ENCODE assay signal across 13 mouse cellular contexts in the genomic region with DNA sequence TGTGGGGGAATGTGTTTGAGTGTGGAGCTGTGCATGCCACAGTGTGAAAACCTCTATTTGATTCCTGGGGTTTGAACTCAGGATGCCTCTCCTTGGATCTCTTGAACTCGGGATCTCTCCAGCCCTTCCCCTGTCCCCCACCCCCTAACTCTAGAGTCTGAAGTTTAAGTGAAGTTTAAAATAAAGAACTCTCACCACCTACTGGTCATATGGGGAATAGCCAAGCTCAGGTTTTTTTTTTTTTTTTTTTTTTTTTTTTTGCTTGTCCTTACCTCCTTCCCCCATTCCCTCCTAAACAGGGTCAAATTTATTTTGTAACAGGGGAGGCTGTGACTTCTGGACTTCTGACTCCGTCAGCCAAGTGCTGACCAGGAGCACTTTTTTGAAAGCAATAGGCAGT. TPM values are rescaled to one million over a fixed set of nuclear protein-coding genes. Genes with fewer than 3 reads are reported as not detected.
DNase-seq lines count a peak whose midpoint lies in the region; ATAC-seq and TF ChIP-seq lines count a peak whose summit lies in the region.
"Had no signal": no experiment of that assay in that cellular context is flagged by ENCODE, and none has a peak within 500 bp of the region (broad histone marks: within the 10 kb centered on the region; RNA-seq: fewer than 3 reads in every experiment).

No protein-coding gene starts in this region.

- H3K4me3 ChIP-seq in hindbrain, postnatal 0 days (ENCODE audit: low read length) = no peak overlapping the region
- H3K4me3 ChIP-seq in hindbrain, embryonic 12.5 days = no peak overlapping the region
- H3K4me3 ChIP-seq in ES-Bruce4 (ENCODE audit: low read depth, low read length) = no peak overlapping the region
- no peak overlapping the region for H3K4me3 ChIP-seq in embryonic facial prominence, embryonic 14.5 days (ENCODE audit: low read depth, low read length)
- H3K4me3 ChIP-seq: limb, embryonic 10.5 days; neural tube, embryonic 12.5 days had no signal

- no peaks in the 10 kb centered on the region for H3K4me1 ChIP-seq in hindbrain, postnatal 0 days (ENCODE audit: insufficient read depth, low read length)
- no peaks in the 10 kb centered on the region for H3K4me1 ChIP-seq in hindbrain, embryonic 12.5 days
- H3K4me1 ChIP-seq in ES-Bruce4 (ENCODE audit: control insufficient read depth, insufficient read depth, low read length) = no peaks in the 10 kb centered on the region
- H3K4me1 ChIP-seq in embryonic facial prominence, embryonic 14.5 days (ENCODE audit: control insufficient read depth, insufficient read depth, low read length) = no peaks in the 10 kb centered on the region
- H3K4me1 ChIP-seq: limb, embryonic 10.5 days; neural tube, embryonic 12.5 days had no signal

- no peak for TF ChIP-seq POLR2A in ES-Bruce4 (IDR thresholded peaks at IDR 0.05; ENCODE audit: insufficient read depth, low read length)

- TF ChIP-seq EP300 in ES-Bruce4 (IDR thresholded peaks at IDR 0.05; ENCODE audit: insufficient read depth, low read depth, low read length) = no peak

- no peaks in the 10 kb centered on the region for H3K36me3 ChIP-seq in hindbrain, postnatal 0 days (ENCODE audit: insufficient read depth, low read length)
- no peaks in the 10 kb centered on the region for H3K36me3 ChIP-seq in hindbrain, embryonic 12.5 days
- H3K36me3 ChIP-seq in ES-Bruce4 (ENCODE audit: control insufficient read depth, insufficient read depth, low read length, poor library complexity, severe bottlenecking) = no peaks in the 10 kb centered on the region
- no peaks in the 10 kb centered on the region for H3K36me3 ChIP-seq in embryonic facial prominence, embryonic 14.5 days (ENCODE audit: control insufficient read depth, insufficient read depth, low read length)
- H3K36me3 ChIP-seq: limb, embryonic 10.5 days; neural tube, embryonic 12.5 days had no signal

- no peak overlapping the region for H3K9ac ChIP-seq in hindbrain, postnatal 0 days (replicated peaks; ENCODE audit: low read length)
- no peak overlapping the region for H3K9ac ChIP-seq in hindbrain, embryonic 12.5 days
- peak overlapping the region; percentile 34; the same call in 1 of the 2 replicates for H3K9ac ChIP-seq in ES-Bruce4 (ENCODE audit: low read depth, poor library complexity, severe bottlenecking)
- no peak overlapping the region for H3K9ac ChIP-seq in embryonic facial prominence, embryonic 14.5 days (ENCODE audit: low read depth, low read length)
- H3K9ac ChIP-seq: neural tube, embryonic 12.5 days had no signal

- peak; percentile 51 for DNase-seq in hindbrain, postnatal 0 days (ENCODE audit: low spot score)
- peak; percentile 22 for DNase-seq in A20 (ENCODE audit: low read depth, low spot score)
- peak; percentile 33 for DNase-seq in embryonic facial prominence, embryonic 14.5 days (ENCODE audit: low spot score)
- no peak for DNase-seq in adrenal gland, adult 18-20 months (ENCODE audit: low spot score in 2 of 2)
- DNase-seq: cerebellum, adult 11-12 months; lung, postnatal 4 days; thymus, adult 18-20 months had no signal

- 0 out of 2 replicates have a peak, but pooled peaks have one; percentile 18 for ATAC-seq in hindbrain, postnatal 0 days
- ATAC-seq in hindbrain, embryonic 12.5 days (ENCODE audit: low FRiP score) = no peak
- no peak; the same call in 1 of the 2 replicates for ATAC-seq in embryonic facial prominence, embryonic 14.5 days (ENCODE audit: low read depth)
- ATAC-seq in inflammation-experienced regulatory T-cells, adult 6 months = no peak
- ATAC-seq in frontal cortex, adult (ENCODE audit: low TSS enrichment) = no peak

- no peak overlapping the region for H3K4me2 ChIP-seq in hindbrain, postnatal 0 days (ENCODE audit: low read depth, low read length)
- no peak overlapping the region for H3K4me2 ChIP-seq in hindbrain, embryonic 12.5 days (replicated peaks)
- no peak overlapping the region for H3K4me2 ChIP-seq in embryonic facial prominence, embryonic 14.5 days (ENCODE audit: low read depth, low read length)
- H3K4me2 ChIP-seq: neural tube, embryonic 12.5 days had no signal

- 1% methylated on average over 2 of the region's 2 CpGs for WGBS in hindbrain, postnatal 0 days
- WGBS in hindbrain, embryonic 12.5 days = 2% methylated on average over 2 of the region's 2 CpGs
- WGBS in embryonic facial prominence, embryonic 14.5 days = 5% methylated on average over 2 of the region's 2 CpGs

- H3K27me3 ChIP-seq in hindbrain, postnatal 0 days (ENCODE audit: insufficient read depth, low read length) = no peaks in the 10 kb centered on the region
- H3K27me3 ChIP-seq in hindbrain, embryonic 12.5 days = no peaks in the 10 kb centered on the region
- no peaks in the 10 kb centered on the region for H3K27me3 ChIP-seq in ES-Bruce4 (ENCODE audit: control insufficient read depth, insufficient read depth, low read length, poor library complexity, severe bottlenecking)
- H3K27me3 ChIP-seq in embryonic facial prominence, embryonic 14.5 days (replicated peaks; ENCODE audit: control insufficient read depth, insufficient read depth, low read length) = no peaks in the 10 kb centered on the region
- H3K27me3 ChIP-seq: neural tube, embryonic 12.5 days had no signal

- no peaks in the 10 kb centered on the region for H3K9me3 ChIP-seq in hindbrain, postnatal 0 days (ENCODE audit: low read length)
- no peaks in the 10 kb centered on the region for H3K9me3 ChIP-seq in hindbrain, embryonic 12.5 days (replicated peaks)
- no peaks in the 10 kb centered on the region for H3K9me3 ChIP-seq in ES-Bruce4 (replicated peaks; ENCODE audit: control insufficient read depth, insufficient read depth, low read length, poor library complexity, severe bottlenecking)
- H3K9me3 ChIP-seq in embryonic facial prominence, embryonic 14.5 days (ENCODE audit: control insufficient read depth, low read length) = no peaks in the 10 kb centered on the region
- H3K9me3 ChIP-seq: limb, embryonic 10.5 days; neural tube, embryonic 12.5 days had no signal

- H3K27ac ChIP-seq in hindbrain, postnatal 0 days = no peak overlapping the region
- H3K27ac ChIP-seq in hindbrain, embryonic 12.5 days = no peak overlapping the region
- H3K27ac ChIP-seq in ES-Bruce4 (ENCODE audit: insufficient read depth, low read length) = no peak overlapping the region
- H3K27ac ChIP-seq in embryonic facial prominence, embryonic 14.5 days (replicated peaks; ENCODE audit: low read depth, low read length) = no peak overlapping the region
- H3K27ac ChIP-seq: limb, embryonic 10.5 days; neural tube, embryonic 12.5 days had no signal

- peak; percentile 64 for TF ChIP-seq CTCF in hindbrain, postnatal 0 days (IDR thresholded peaks at IDR 0.05; ENCODE audit: low read depth)
- no peak for TF ChIP-seq CTCF in ES-Bruce4 (IDR thresholded peaks at IDR 0.05; ENCODE audit: low read depth, low read length)

RNA-seq across cellular contexts. Expression of a gene that starts 8.1 kb away (rescaled TPM):
- 33.5 and 57.2 TPM in 2 replicates for total RNA-seq in hindbrain, postnatal 0 days (2014; rRNA removed)
- polyA plus RNA-seq in hindbrain, postnatal 0 days (2015; fragmentation: Nextera tagmentation; extraction: Ambion mirVana) = 44.1 and 47.9 TPM in 2 replicates
- polyA plus RNA-seq in hindbrain, embryonic 12.5 days (2016; fragmentation: Nextera tagmentation; extraction: Ambion mirVana) = 30.8 and 31.4 TPM in 2 replicates
- polyA plus RNA-seq in ES-Bruce4 (2011; ENCODE audit: insufficient read depth, insufficient read length, low read depth, missing spikeins) = 40.0 and 44.7 TPM in 2 replicates
- polyA plus RNA-seq in embryonic facial prominence, embryonic 14.5 days (2014; fragmentation: Nextera tagmentation; extraction: Ambion mirVana) = 38.7 and 39.4 TPM in 2 replicates
- polyA plus RNA-seq in inflammation-experienced regulatory T-cells, adult 6 months (2017; shearing (Covaris generic)) = 1 to 10 TPM; 2.4 to 2.7 (median 2.4) TPM
- total RNA-seq in adrenal gland, adult 18-20 months (2021) = 10 to 100 TPM; 66.2 to 93.4 TPM

RNA-seq across cellular contexts. Expression of a gene that starts 20.6 kb away (rescaled TPM):
- 24.0 and 24.7 TPM in 2 replicates for total RNA-seq in hindbrain, postnatal 0 days (2014; rRNA removed)
- 31.9 and 37.5 TPM in 2 replicates for polyA plus RNA-seq in hindbrain, postnatal 0 days (2015; fragmentation: Nextera tagmentation; extraction: Ambion mirVana)
- 25.6 and 26.8 TPM in 2 replicates for polyA plus RNA-seq in hindbrain, embryonic 12.5 days (2016; fragmentation: Nextera tagmentation; extraction: Ambion mirVana)
- 3.6 and 3.9 TPM in 2 replicates for polyA plus RNA-seq in ES-Bruce4 (2011; ENCODE audit: insufficient read depth, insufficient read length, low read depth, missing spikeins)
- 35.7 and 52.1 TPM in 2 replicates for polyA plus RNA-seq in embryonic facial prominence, embryonic 14.5 days (2014; fragmentation: Nextera tagmentation; extraction: Ambion mirVana)
- polyA plus RNA-seq in inflammation-experienced regulatory T-cells, adult 6 months (2017; shearing (Covaris generic)) = 1 to 10 TPM; 3.5 to 5.9 (median 4.1) TPM
- 100 to 1,000 TPM in 1 of 2 experiments, 10 to 100 TPM in 1; 47.8 to 111 TPM for total RNA-seq in adrenal gland, adult 18-20 months (2021)

RNA-seq across cellular contexts. Expression of a gene that starts 22.1 kb away (rescaled TPM):
- total RNA-seq in hindbrain, postnatal 0 days (2014; rRNA removed) = 117 and 293 TPM in 2 replicates
- polyA plus RNA-seq in hindbrain, postnatal 0 days (2015; fragmentation: Nextera tagmentation; extraction: Ambion mirVana) = 609 and 617 TPM in 2 replicates
- polyA plus RNA-seq in hindbrain, embryonic 12.5 days (2016; fragmentation: Nextera tagmentation; extraction: Ambion mirVana) = 532 and 694 TPM in 2 replicates
- 3,700 and 3,844 TPM in 2 replicates for polyA plus RNA-seq in ES-Bruce4 (2011; ENCODE audit: insufficient read depth, insufficient read length, low read depth, missing spikeins)
- 1,198 and 1,307 TPM in 2 replicates for polyA plus RNA-seq in embryonic facial prominence, embryonic 14.5 days (2014; fragmentation: Nextera tagmentation; extraction: Ambion mirVana)
- polyA plus RNA-seq in inflammation-experienced regulatory T-cells, adult 6 months (2017; shearing (Covaris generic)) = 1,000 to 10,000 TPM; 1,118 to 2,316 (median 1,890) TPM
- 1,000 to 10,000 TPM; 1,292 to 1,451 TPM for total RNA-seq in adrenal gland, adult 18-20 months (2021)

RNA-seq across cellular contexts. Expression of a gene that starts 22.2 kb away (rescaled TPM):
- 289 and 356 TPM in 2 replicates for total RNA-seq in hindbrain, postnatal 0 days (2014; rRNA removed)
- polyA plus RNA-seq in hindbrain, postnatal 0 days (2015; fragmentation: Nextera tagmentation; extraction: Ambion mirVana) = 562 and 577 TPM in 2 replicates
- 375 and 435 TPM in 2 replicates for polyA plus RNA-seq in hindbrain, embryonic 12.5 days (2016; fragmentation: Nextera tagmentation; extraction: Ambion mirVana)
- 406 and 464 TPM in 2 replicates for polyA plus RNA-seq in ES-Bruce4 (2011; ENCODE audit: insufficient read depth, insufficient read length, low read depth, missing spikeins)
- polyA plus RNA-seq in embryonic facial prominence, embryonic 14.5 days (2014; fragmentation: Nextera tagmentation; extraction: Ambion mirVana) = 479 and 488 TPM in 2 replicates
- polyA plus RNA-seq in inflammation-experienced regulatory T-cells, adult 6 months (2017; shearing (Covaris generic)) = 100 to 1,000 TPM; 364 to 457 (median 417) TPM
- 100 to 1,000 TPM; 487 to 498 TPM for total RNA-seq in adrenal gland, adult 18-20 months (2021)

RNA-seq across cellular contexts. Expression of a gene that starts 40.7 kb away (rescaled TPM):
- total RNA-seq in hindbrain, postnatal 0 days (2014; rRNA removed) = 25.1 and 26.0 TPM in 2 replicates
- polyA plus RNA-seq in hindbrain, postnatal 0 days (2015; fragmentation: Nextera tagmentation; extraction: Ambion mirVana) = 55.7 and 58.6 TPM in 2 replicates
- polyA plus RNA-seq in hindbrain, embryonic 12.5 days (2016; fragmentation: Nextera tagmentation; extraction: Ambion mirVana) = 54.6 and 59.4 TPM in 2 replicates
- polyA plus RNA-seq in ES-Bruce4 (2011; ENCODE audit: insufficient read depth, insufficient read length, low read depth, missing spikeins) = 30.6 and 35.7 TPM in 2 replicates
- 60.5 and 62.3 TPM in 2 replicates for polyA plus RNA-seq in embryonic facial prominence, embryonic 14.5 days (2014; fragmentation: Nextera tagmentation; extraction: Ambion mirVana)
- 10 to 100 TPM; 11.2 to 11.6 (median 11.2) TPM for polyA plus RNA-seq in inflammation-experienced regulatory T-cells, adult 6 months (2017; shearing (Covaris generic))
- 10 to 100 TPM; 24.0 to 39.7 TPM for total RNA-seq in adrenal gland, adult 18-20 months (2021)

Comparison
In these comparisons a context has a peak if more than half of its experiments do, and no peak if none do; other contexts are left out.
1. DNase-seq: peak in hindbrain, postnatal 0 days (single experiment), A20 (single experiment) and embryonic facial prominence, embryonic 14.5 days (single experiment); none in adrenal gland, adult 18-20 months (0 of 2).